Mouse (Mus musculus): ENCODE measurements around the gene Gm3285. TPM values are rescaled to one million over a fixed set of nuclear protein-coding genes. Genes with fewer than 3 reads are reported as not detected.

Gene Gm3285
- polyA plus RNA-seq, 1 experiment from 2014 or later: not detected

Other genes with a start within 250 kb of the Gm3285 start
- 107 and 114 TPM in 2 replicates for gene Ube2g2, start 239.7 kb upstream of the Gm3285 start, polyA plus RNA-seq (2015; fragmentation: Nextera tagmentation; extraction: Ambion mirVana)
- gene Tspear, start 175.4 kb upstream of the Gm3285 start, polyA plus RNA-seq (2015; fragmentation: Nextera tagmentation; extraction: Ambion mirVana): 0.30 and 0.39 TPM in 2 replicates
- gene Gm19402, start 171.2 kb upstream of the Gm3285 start, polyA plus RNA-seq (2015; fragmentation: Nextera tagmentation; extraction: Ambion mirVana): not detected in 2 replicates
- gene Gm9508, start 164.7 kb upstream of the Gm3285 start, polyA plus RNA-seq (2015; fragmentation: Nextera tagmentation; extraction: Ambion mirVana): not detected in 2 replicates
- not detected in 2 replicates for gene Gm10272, start 155.3 kb upstream of the Gm3285 start, polyA plus RNA-seq (2015; fragmentation: Nextera tagmentation; extraction: Ambion mirVana)
- not detected in 2 replicates for gene Gm10024, start 150.5 kb upstream of the Gm3285 start, polyA plus RNA-seq (2015; fragmentation: Nextera tagmentation; extraction: Ambion mirVana)
- gene Gm10142, start 146.2 kb upstream of the Gm3285 start, polyA plus RNA-seq (2015; fragmentation: Nextera tagmentation; extraction: Ambion mirVana): not detected in 2 replicates
- gene Krtap12-1, start 141.4 kb upstream of the Gm3285 start, polyA plus RNA-seq (2015; fragmentation: Nextera tagmentation; extraction: Ambion mirVana): not detected in 2 replicates
- gene Gm10100, start 135.5 kb upstream of the Gm3285 start, polyA plus RNA-seq (2015; fragmentation: Nextera tagmentation; extraction: Ambion mirVana): not detected in 2 replicates
- not detected in 2 replicates for gene Gm18596, start 119.3 kb upstream of the Gm3285 start, polyA plus RNA-seq (2015; fragmentation: Nextera tagmentation; extraction: Ambion mirVana)
- not detected in 2 replicates for gene Gm9736, start 110.6 kb upstream of the Gm3285 start, polyA plus RNA-seq (2015; fragmentation: Nextera tagmentation; extraction: Ambion mirVana)
- gene Gm3233, start 102.3 kb upstream of the Gm3285 start, polyA plus RNA-seq (2015; fragmentation: Nextera tagmentation; extraction: Ambion mirVana): not detected in 2 replicates
- not detected in 2 replicates for gene Gm3238, start 90.7 kb upstream of the Gm3285 start, polyA plus RNA-seq (2015; fragmentation: Nextera tagmentation; extraction: Ambion mirVana)
- gene Gm7138, start 85.0 kb upstream of the Gm3285 start, polyA plus RNA-seq (2015; fragmentation: Nextera tagmentation; extraction: Ambion mirVana): not detected in 2 replicates
- not detected in 2 replicates for gene Gm3250, start 79.4 kb upstream of the Gm3285 start, polyA plus RNA-seq (2015; fragmentation: Nextera tagmentation; extraction: Ambion mirVana)
- gene Gm7137, start 73.8 kb upstream of the Gm3285 start, polyA plus RNA-seq (2015; fragmentation: Nextera tagmentation; extraction: Ambion mirVana): not detected in 2 replicates
- not detected in 2 replicates for gene Gm9639, start 66.9 kb upstream of the Gm3285 start, polyA plus RNA-seq (2015; fragmentation: Nextera tagmentation; extraction: Ambion mirVana)
- not detected in 2 replicates for gene Gm19668, start 62.8 kb upstream of the Gm3285 start, polyA plus RNA-seq (2015; fragmentation: Nextera tagmentation; extraction: Ambion mirVana)
- not detected in 2 replicates for gene Gm9507, start 50.1 kb upstream of the Gm3285 start, polyA plus RNA-seq (2015; fragmentation: Nextera tagmentation; extraction: Ambion mirVana)
- not detected in 2 replicates for gene Gm2696, start 47.3 kb upstream of the Gm3285 start, polyA plus RNA-seq (2015; fragmentation: Nextera tagmentation; extraction: Ambion mirVana)
- gene Krtap10-4, start 34.9 kb upstream of the Gm3285 start, polyA plus RNA-seq (2015; fragmentation: Nextera tagmentation; extraction: Ambion mirVana): not detected in 2 replicates
- gene Krtap10-10, start 26.0 kb upstream of the Gm3285 start, polyA plus RNA-seq (2015; fragmentation: Nextera tagmentation; extraction: Ambion mirVana): not detected in 2 replicates
- gene Gm36176, start 15.2 kb upstream of the Gm3285 start, polyA plus RNA-seq (2015; fragmentation: Nextera tagmentation; extraction: Ambion mirVana): not detected in 2 replicates
- gene Gm10318, start 9.1 kb upstream of the Gm3285 start, polyA plus RNA-seq (2015; fragmentation: Nextera tagmentation; extraction: Ambion mirVana): not detected in 2 replicates
- 10.9 and 15.7 TPM in 2 replicates for gene Lrrc3, start 40.6 kb downstream of the Gm3285 start, polyA plus RNA-seq (2015; fragmentation: Nextera tagmentation; extraction: Ambion mirVana)
- 3.0 and 5.0 TPM in 2 replicates for gene Trpm2, start 108.6 kb downstream of the Gm3285 start, polyA plus RNA-seq (2015; fragmentation: Nextera tagmentation; extraction: Ambion mirVana)
- gene 1810043G02Rik, start 116.5 kb downstream of the Gm3285 start, polyA plus RNA-seq (2015; fragmentation: Nextera tagmentation; extraction: Ambion mirVana): 33.7 and 36.0 TPM in 2 replicates
- gene Pfkl, start 148.1 kb downstream of the Gm3285 start, polyA plus RNA-seq (2015; fragmentation: Nextera tagmentation; extraction: Ambion mirVana): 109 and 117 TPM in 2 replicates
- not detected in 2 replicates for gene Dnmt3l, start 180.0 kb downstream of the Gm3285 start, polyA plus RNA-seq (2015; fragmentation: Nextera tagmentation; extraction: Ambion mirVana)
- 0.34 TPM in 1 of 2 replicates, not detected in the other for gene Aire, start 181.6 kb downstream of the Gm3285 start, polyA plus RNA-seq (2015; fragmentation: Nextera tagmentation; extraction: Ambion mirVana)
- gene Icosl, start 207.3 kb downstream of the Gm3285 start, polyA plus RNA-seq (2015; fragmentation: Nextera tagmentation; extraction: Ambion mirVana): 0.38 and 0.82 TPM in 2 replicates

Measured in forebrain, embryonic 16.5 days (tissue).